Mouse (Mus musculus) kidney, adult 11 months (tissue): ENCODE data around the gene AW551984.

Experiments used
- DNase-seq: peaks from one replicate; pipeline ENCODE4 v3.0.0; 2022

AW551984 gene

DNA sequence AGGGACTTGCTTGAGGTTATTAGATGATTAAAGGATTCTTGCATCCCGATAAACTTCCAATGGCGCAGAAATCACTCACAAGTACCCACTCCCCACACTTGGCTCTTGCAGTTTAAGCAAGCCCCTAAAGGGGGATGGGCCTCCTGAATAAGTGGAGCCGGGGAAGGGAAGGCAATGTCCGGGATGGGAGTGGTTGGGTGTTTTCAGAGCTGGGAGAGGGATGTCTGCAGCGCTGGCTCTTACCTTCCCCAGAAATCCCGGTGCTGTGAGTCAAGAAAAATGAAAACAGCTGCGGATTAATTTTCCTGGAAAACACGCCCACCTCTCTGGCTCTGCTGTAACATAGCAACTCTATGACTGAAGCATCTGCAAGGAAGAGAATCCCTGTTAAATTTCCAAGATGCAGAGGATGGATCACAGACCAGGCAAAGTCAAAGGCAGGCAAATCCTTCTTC, at the start of gene AW551984:
Gene AW551984 (minus strand): TSS at position 405 of the 455 bp plus-strand sequence.
- DNase-seq: no peak

DNA sequence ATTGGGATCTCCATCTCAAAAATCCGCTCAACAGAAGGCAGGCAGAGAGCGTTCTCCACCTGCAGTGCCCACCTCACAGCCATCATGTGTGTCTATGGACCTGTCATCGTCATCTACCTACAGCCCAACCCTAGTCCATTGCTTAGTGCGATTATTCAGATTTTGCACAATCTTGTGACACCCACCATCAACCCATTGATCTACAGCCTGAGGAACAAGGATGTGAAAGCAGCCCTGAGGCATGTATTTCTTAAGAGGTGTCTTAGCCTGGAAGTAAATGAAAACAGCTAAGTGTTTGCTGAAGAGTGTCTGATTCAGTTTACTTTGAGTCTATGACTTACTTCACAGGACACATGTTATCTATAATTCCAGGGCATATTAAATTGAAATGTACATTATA, 43.2 kb upstream of the AW551984 start:
- no peak for DNase-seq

- DNase-seq: no peak
These were observed 40.6 kb upstream of the AW551984 start, which contains the start of gene Olfr961 for GRCm38 (mm10) chr9:39644785-39645184. Olfr961 (plus strand) TSS chr9:39645085.

GRCm38 (mm10) chr9:39633913-39634594, 29.9 kb upstream of the AW551984 start:
- DNase-seq: no peak

DNA sequence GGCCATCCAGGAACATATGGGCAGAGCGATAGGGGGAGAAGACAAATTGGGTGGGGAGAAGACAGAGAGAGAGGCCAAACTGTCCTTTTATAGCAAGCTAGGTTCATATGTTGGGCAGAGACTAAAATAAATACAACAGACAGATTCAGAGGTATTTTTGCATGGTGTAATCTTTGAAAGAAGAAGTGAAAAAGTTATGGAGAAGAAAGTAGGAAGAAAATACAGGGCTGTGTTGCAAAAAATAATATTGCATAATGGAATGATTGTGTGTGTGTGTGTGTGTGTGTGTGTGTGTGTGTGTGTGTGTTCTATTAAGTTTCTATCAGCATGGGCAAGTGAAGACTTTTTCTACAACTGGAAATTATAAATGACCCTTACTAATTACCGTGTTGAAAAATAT, 24.9 kb upstream of the AW551984 start:
- no peak for DNase-seq

- DNase-seq: no peak
These were observed 20.5 kb upstream of the AW551984 start for GRCm38 (mm10) chr9:39624711-39625110.

- DNase-seq: no peak
These were observed 19.6 kb upstream of the AW551984 start for GRCm38 (mm10) chr9:39623783-39624182.

DNA sequence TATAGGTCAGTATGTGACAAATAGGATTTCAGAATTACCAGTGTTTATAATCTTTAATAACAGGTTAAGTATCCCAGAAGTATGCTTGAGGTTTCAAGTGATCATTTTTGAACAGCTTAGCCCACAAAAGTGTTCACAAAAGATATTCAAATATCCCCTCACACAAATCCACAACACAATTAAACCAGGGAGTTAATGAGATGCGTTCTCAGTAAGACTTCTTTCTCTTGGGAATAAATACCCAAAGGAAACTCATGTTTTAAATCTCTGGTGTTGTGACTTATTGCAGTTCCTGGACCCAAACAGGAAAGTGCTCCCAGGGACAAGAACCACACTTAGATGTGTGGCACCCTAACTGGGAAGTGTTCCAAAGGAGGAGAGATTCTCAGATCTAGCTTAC, 16.9 kb upstream of the AW551984 start, which contains the start of gene Olfr960:
Gene Olfr960 (plus strand): TSS at position 301 of the 400 bp plus-strand sequence.
- DNase-seq: no peak

DNA sequence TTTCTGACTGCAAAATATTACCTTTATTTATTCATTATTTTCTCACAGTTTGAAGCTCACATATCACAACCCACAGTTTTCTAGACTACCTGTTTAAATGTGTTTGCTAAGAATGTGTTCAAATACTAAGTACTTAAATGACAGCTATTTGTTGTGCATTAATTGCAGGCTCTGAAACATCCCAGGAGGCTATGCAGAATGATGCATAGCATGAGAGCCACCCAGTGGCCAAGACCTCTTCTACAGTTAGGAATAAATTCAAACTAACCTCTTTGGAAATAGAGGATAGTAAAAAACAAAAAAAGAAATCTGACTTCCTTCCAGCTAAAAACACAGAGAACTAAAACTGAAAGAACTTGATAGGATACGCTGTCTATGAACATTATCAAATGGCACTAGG, 7.8 kb upstream of the AW551984 start:
- no peak for DNase-seq

- no peak for DNase-seq
These were observed 6.2 kb upstream of the AW551984 start, which contains the start of gene Olfr148 for GRCm38 (mm10) chr9:39610355-39610754. Olfr148 (plus strand) TSS chr9:39610655.

DNA sequence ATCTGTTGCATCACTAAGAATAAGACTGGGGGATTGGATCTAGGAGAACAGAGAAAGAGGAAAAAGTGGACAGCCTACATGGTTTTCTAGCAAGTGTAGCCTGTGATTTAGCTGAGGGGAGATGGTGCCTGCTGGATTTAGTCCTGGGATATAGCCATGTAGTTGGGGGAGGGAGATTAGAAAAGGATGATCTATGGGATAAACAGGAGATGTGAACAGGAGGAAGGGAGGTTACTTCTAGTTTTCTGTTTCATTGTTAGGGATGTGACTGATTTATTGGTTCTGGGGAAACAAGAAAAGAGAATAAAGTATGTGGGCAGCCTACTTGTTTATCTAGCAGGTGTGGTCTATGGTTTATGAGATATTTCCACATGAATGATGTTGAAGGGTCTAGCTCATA, 4.3 kb upstream of the AW551984 start:
- no peak for DNase-seq

DNA sequence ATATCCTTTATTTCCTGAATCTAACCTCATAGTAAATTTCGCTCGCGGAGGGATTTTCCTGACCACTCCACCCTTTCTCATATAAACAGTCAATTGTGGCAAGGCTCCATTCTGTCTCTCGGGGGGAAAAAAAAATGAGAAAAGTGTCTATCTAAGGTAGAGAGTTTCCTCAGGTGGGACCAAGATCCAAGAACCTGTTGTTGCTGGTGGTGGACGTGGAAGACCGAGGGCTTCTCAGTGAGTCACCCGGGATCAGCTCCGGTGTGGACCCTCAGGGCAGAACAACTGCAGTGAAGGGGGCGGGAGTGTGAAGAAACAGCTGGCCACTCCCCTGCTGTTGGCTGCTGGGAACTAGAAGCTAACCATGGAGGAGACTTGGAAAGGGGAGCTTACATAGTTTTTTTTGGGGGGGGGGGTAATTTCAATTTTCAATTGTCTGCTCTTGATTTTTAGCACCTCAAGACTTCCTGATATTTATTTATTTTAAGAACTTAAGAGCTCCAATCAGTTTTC, 814 bp downstream of the AW551984 start:
- DNase-seq: no peak

DNA sequence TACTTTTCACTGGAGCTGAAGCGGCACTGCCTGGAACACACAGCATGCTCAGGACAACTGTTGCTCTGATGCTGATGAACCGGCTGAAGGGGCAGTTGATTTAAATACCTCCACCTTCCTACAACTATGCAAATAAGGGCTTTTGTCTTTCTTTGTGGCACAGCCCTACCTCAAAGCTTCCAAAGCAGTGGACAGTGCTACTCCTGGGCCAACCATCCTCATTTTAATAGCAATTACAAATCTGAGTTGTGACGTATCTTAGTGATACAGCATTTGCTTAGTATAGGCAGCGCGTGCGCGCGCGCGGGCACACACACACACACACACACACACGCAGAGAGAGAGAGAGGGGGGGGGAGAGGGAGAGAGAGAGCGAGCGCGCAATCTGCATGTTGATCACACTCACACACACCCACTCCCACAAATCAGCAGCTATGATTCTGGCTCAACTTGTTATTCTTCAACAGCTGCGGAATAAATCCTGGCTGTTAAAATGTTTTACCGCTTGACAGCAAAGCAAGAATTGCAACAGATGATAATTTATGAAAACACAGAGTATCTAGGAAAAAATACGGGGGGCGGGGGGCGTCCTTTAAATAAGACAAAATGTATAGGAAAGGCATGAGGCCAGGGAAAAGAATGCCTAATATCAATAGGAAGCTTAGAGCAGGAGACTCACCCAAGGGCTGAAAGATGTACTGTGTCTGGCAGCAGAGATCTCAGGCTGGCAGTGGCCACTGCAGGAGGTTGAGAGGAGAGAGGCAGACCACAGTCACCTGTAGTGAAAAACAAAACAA, 1.5 kb downstream of the AW551984 start:
- DNase-seq: no peak

DNA sequence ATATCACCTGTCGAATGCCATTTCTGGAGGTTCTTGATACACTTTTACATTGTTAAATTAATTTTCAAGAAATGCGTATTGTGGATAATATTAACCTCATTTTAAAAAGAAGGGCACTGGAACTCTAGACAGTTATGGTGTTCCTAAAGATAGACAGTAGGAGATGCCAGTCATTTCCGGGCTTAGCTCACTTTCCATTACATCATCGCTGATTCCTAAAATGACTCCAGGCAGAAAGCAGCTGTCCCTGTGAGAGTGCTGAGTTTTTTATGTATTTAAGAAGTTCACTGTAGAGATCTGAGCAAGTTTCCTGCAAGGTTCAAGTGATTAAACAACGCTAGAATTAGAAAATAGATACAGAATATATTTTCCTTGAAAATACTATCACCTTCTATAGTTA, 27.2 kb downstream of the AW551984 start:
- DNase-seq: no peak

- no peak for DNase-seq
These were observed 28.7 kb downstream of the AW551984 start, which contains the start of gene Olfr959 for GRCm38 (mm10) chr9:39575469-39575868. Olfr959 (minus strand) TSS chr9:39575569.

DNA sequence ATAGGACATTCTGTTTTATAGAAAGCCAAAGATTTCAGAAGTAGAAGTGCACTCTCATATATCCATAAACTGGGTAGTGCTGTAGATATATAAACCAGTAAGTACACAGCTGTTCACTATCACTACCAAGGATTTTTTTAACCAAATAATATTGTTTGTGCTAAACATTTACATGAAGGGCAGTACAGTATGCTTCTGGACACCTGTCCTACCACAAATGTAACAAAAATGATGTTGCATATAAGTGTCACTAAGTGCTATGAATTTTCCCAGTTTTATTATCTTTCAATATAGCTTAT, 45.9 kb downstream of the AW551984 start:
- no peak for DNase-seq

DNA sequence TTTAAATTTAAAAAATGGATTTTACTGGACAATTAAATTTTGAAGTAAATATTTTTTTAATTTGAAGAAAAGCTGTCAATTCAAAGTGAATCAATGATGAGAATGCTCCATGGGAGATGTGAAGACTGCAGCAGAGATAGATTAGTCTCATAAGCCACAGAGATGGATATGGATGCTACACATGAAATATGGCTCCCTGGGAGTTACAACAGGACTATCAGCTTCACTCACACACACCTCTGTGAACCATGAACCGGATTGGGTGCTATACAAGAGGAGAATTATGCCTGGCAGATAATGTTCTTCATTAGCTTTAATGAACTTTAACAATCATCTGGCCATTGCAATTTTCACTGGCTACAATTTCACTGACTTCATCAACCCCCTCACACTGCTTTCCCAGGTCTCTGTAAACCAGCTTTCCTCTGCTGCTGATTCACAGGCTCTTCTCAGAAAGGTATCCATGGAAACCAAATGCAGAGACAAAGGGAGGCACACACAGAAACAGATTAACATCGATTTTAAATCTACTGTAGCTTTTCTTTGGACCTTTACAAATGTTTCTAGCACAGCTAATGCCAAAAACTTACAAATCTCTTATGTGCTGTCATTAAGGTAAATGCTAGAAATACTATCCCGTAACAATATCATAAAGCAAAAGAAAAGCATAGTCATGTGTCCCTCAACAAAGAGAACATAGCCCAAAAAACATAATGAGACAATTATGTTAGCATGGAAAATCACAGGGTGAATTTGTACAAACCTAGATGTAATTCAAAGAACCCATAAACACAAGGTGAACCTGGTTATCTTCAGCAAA, 46.5 kb downstream of the AW551984 start:
- DNase-seq: no peak

GRCm38 (mm10) chr9:39553946-39554345, 50.3 kb downstream of the AW551984 start, which contains the start of gene Olfr958:
Olfr958 (minus strand) TSS chr9:39554054.
- DNase-seq: no peak

- no peak for DNase-seq
These were observed 53.4 kb downstream of the AW551984 start for GRCm38 (mm10) chr9:39550806-39551205.
